Mouse (Mus musculus) midbrain, embryonic 10.5 days (tissue): ENCODE data around the gene Katna1. TPM values are rescaled to one million over a fixed set of nuclear protein-coding genes. Genes with fewer than 3 reads are reported as not detected.

ENCODE experiments used
- DNase-seq: peaks from one replicate; pipeline ENCODE4 v3.0.0-alpha.2; 2017; ENCODE audit warnings: low spot score
- H3K27ac ChIP-seq: fragments of 300-500 bp; sonication (generic); replicated peaks from 2 replicates; pipeline ENCODE4 v1.5.1; 2016; ENCODE audit warnings: mild to moderate bottlenecking
- H3K27me3 ChIP-seq: fragments of 300-500 bp; sonication (generic); 2 replicates; pipeline ENCODE4 v1.6.1; 2016; ENCODE audit warnings: low read depth, mild to moderate bottlenecking; ENCODE audit not compliant: poor library complexity, severe bottlenecking
- H3K36me3 ChIP-seq: fragments of 300-500 bp; sonication (generic); 2 replicates; pipeline ENCODE4 v1.6.1; 2016; ENCODE audit warnings: mild to moderate bottlenecking, moderate library complexity
- H3K4me1 ChIP-seq: fragments of 300-500 bp; sonication (generic); 2 replicates; pipeline ENCODE4 v1.6.1; 2016
- H3K4me3 ChIP-seq: fragments of 300-500 bp; sonication (generic); 2 replicates; pipeline ENCODE4 v1.5.1; 2016; ENCODE audit warnings: mild to moderate bottlenecking, moderate library complexity
- H3K9me3 ChIP-seq: fragments of 300-500 bp; sonication (generic); replicated peaks from 2 replicates; pipeline ENCODE4 v1.6.1; 2016; ENCODE audit warnings: mild to moderate bottlenecking
- WGBS: fragments of 180-500 bp; shearing (Covaris S2); methylation state at CpG from one replicate; pipeline ENCODE4 v1.1.7; 2016; 5-methylcytosine and 5-hydroxymethylcytosine counted together
- polyA plus RNA-seq: library from polyadenylated mRNA; unstranded; fragments of >200 nt; fragmentation: Nextera tagmentation; extraction: Ambion mirVana; gene quantifications from 2 replicates; pipeline ENCODE4 v1.2.1, GENCODE M21; 2016

The Katna1 gene
- polyA plus RNA-seq, result 66.9 and 68.4 TPM in 2 replicates

GRCm38 (mm10) chr10:7725751-7726500 lies at the start of gene Katna1:
Gene Katna1, plus strand, starts transcription at chr10:7726000.
- Histone ChIP-seq H3K4me3 (peak within 1 kb of the TSS; percentile 88), H3K9me3 (no peaks in the 10 kb centered on the region), H3K36me3 (no peaks in the 10 kb centered on the region), H3K27me3 (no peaks in the 10 kb centered on the region), H3K4me1 (peaks cover 17% of the 10 kb centered on the region), H3K27ac (peak within 1 kb of the TSS; percentile 89)
- DNase-seq, result peak; percentile 95
- under 1% methylated on average over 49 of the region's 49 CpGs for WGBS

- H3K27ac ChIP-seq, result peak within 1 kb of the TSS; percentile 99
Measured at GRCm38 (mm10) chr10:7680731-7681301, 45.0 kb upstream of the Katna1 start, which contains the start of the genes Pcmt1 and Lats1. Gene Pcmt1, minus strand, starts transcription at chr10:7681136. Gene Lats1, plus strand, starts transcription at chr10:7681214.

GRCm38 (mm10) chr10:7681343-7682025 lies 44.3 kb upstream of the Katna1 start:
- no peaks in the 10 kb centered on the region for H3K9me3 ChIP-seq
- peak; percentile 80 for DNase-seq
- H3K4me3 ChIP-seq, result peak overlapping the region; percentile 100
- WGBS, result under 1% methylated on average over 64 of the region's 64 CpGs
- H3K27me3 ChIP-seq, result no peaks in the 10 kb centered on the region
- peak overlapping the region; percentile 99 for H3K27ac ChIP-seq
- peaks cover 49% of the 10 kb centered on the region for H3K36me3 ChIP-seq
- H3K4me1 ChIP-seq, result peaks cover 30% of the 10 kb centered on the region

More at GRCm38 (mm10) chr10:7680731-7681301, 45.0 kb upstream of the Katna1 start, which contains the start of the genes Pcmt1 and Lats1:
- under 1% methylated on average over 65 of the region's 65 CpGs for WGBS
- peak; percentile 92 for DNase-seq
- H3K27me3 ChIP-seq, result no peaks in the 10 kb centered on the region
- peaks cover 30% of the 10 kb centered on the region for H3K4me1 ChIP-seq
- no peaks in the 10 kb centered on the region for H3K9me3 ChIP-seq
- H3K36me3 ChIP-seq, result peaks cover 49% of the 10 kb centered on the region
- peak within 1 kb of the TSS; percentile 100 for H3K4me3 ChIP-seq

GRCm38 (mm10) chr10:7682249-7682648 lies 43.6 kb upstream of the Katna1 start:
- Histone ChIP-seq H3K9me3 (no peaks in the 10 kb centered on the region), H3K27ac (no peak overlapping the region), H3K27me3 (no peaks in the 10 kb centered on the region), H3K4me1 (peaks cover 30% of the 10 kb centered on the region), H3K36me3 (peaks cover 49% of the 10 kb centered on the region), H3K4me3 (peak overlapping the region; percentile 100)
- 75% methylated on average over 3 of the region's 3 CpGs for WGBS
- DNase-seq, result no peak

GRCm38 (mm10) chr10:7686902-7687301 lies 38.9 kb upstream of the Katna1 start:
- WGBS, result 94% methylated on average over 6 of the region's 6 CpGs
- Histone ChIP-seq H3K27ac (no peak overlapping the region), H3K27me3 (no peaks in the 10 kb centered on the region), H3K4me1 (peaks cover 14% of the 10 kb centered on the region), H3K36me3 (peaks cover 38% of the 10 kb centered on the region), H3K4me3 (no peak overlapping the region), H3K9me3 (no peaks in the 10 kb centered on the region)
- DNase-seq, result no peak

GRCm38 (mm10) chr10:7695286-7695685 lies 30.5 kb upstream of the Katna1 start:
- H3K27ac ChIP-seq, result no peak overlapping the region
- DNase-seq, result no peak
- H3K36me3 ChIP-seq, result peaks cover 92% of the 10 kb centered on the region
- no peak overlapping the region for H3K4me3 ChIP-seq
- no peaks in the 10 kb centered on the region for H3K4me1 ChIP-seq
- H3K27me3 ChIP-seq, result no peaks in the 10 kb centered on the region
- no peaks in the 10 kb centered on the region for H3K9me3 ChIP-seq

- H3K4me3 ChIP-seq, result no peak overlapping the region
- H3K27me3 ChIP-seq, result no peaks in the 10 kb centered on the region
- H3K27ac ChIP-seq, result no peak overlapping the region
- DNase-seq, result no peak
- peaks cover 98% of the 10 kb centered on the region for H3K36me3 ChIP-seq
- H3K9me3 ChIP-seq, result no peaks in the 10 kb centered on the region
- H3K4me1 ChIP-seq, result no peaks in the 10 kb centered on the region
- WGBS, result 92% methylated on average over 3 of the region's 3 CpGs
Measured at GRCm38 (mm10) chr10:7700120-7700519, 25.7 kb upstream of the Katna1 start.

GRCm38 (mm10) chr10:7702586-7702985 lies 23.2 kb upstream of the Katna1 start:
- Histone ChIP-seq H3K27me3 (no peaks in the 10 kb centered on the region), H3K9me3 (no peaks in the 10 kb centered on the region), H3K4me3 (no peak overlapping the region), H3K27ac (no peak overlapping the region), H3K4me1 (no peaks in the 10 kb centered on the region), H3K36me3 (peaks cover 97% of the 10 kb centered on the region)
- WGBS, result 95% methylated on average over 6 of the region's 6 CpGs
- DNase-seq, result no peak

- no peak overlapping the region for H3K4me3 ChIP-seq
- no peak for DNase-seq
- H3K27ac ChIP-seq, result no peak overlapping the region
- no peaks in the 10 kb centered on the region for H3K27me3 ChIP-seq
- peaks cover 98% of the 10 kb centered on the region for H3K36me3 ChIP-seq
- no peaks in the 10 kb centered on the region for H3K9me3 ChIP-seq
- no peaks in the 10 kb centered on the region for H3K4me1 ChIP-seq
- 87% methylated on average over 5 of the region's 5 CpGs for WGBS
Measured at GRCm38 (mm10) chr10:7710121-7710520, 15.7 kb upstream of the Katna1 start.

- Histone ChIP-seq H3K36me3 (peaks cover 86% of the 10 kb centered on the region), H3K27ac (no peak overlapping the region), H3K27me3 (no peaks in the 10 kb centered on the region), H3K9me3 (no peaks in the 10 kb centered on the region), H3K4me3 (no peak overlapping the region), H3K4me1 (no peaks in the 10 kb centered on the region)
- no peak for DNase-seq
- WGBS, result 93% methylated on average over 13 of the region's 13 CpGs
Measured at GRCm38 (mm10) chr10:7712506-7712905, 13.3 kb upstream of the Katna1 start.

- H3K4me3 ChIP-seq, result no peak overlapping the region
- no peaks in the 10 kb centered on the region for H3K27me3 ChIP-seq
- no peaks in the 10 kb centered on the region for H3K4me1 ChIP-seq
- WGBS, result 78% methylated on average over 7 of the region's 7 CpGs
- H3K27ac ChIP-seq, result no peak overlapping the region
- H3K36me3 ChIP-seq, result peaks cover 61% of the 10 kb centered on the region
- H3K9me3 ChIP-seq, result no peaks in the 10 kb centered on the region
- DNase-seq, result no peak
Measured at GRCm38 (mm10) chr10:7715056-7715455, 10.7 kb upstream of the Katna1 start.

GRCm38 (mm10) chr10:7726501-7726812 lies 657 bp downstream of the Katna1 start:
- Histone ChIP-seq H3K9me3 (no peaks in the 10 kb centered on the region), H3K36me3 (no peaks in the 10 kb centered on the region), H3K27ac (peak overlapping the region; percentile 89), H3K27me3 (no peaks in the 10 kb centered on the region), H3K4me3 (peak overlapping the region; percentile 88), H3K4me1 (peaks cover 17% of the 10 kb centered on the region)
- under 1% methylated on average over 8 of the region's 8 CpGs for WGBS
- DNase-seq, result peak; percentile 14

- Histone ChIP-seq H3K4me3 (peak overlapping the region; percentile 88), H3K27ac (peak overlapping the region; percentile 89; the same call in 1 of the 2 replicates), H3K4me1 (peaks cover 17% of the 10 kb centered on the region), H3K27me3 (no peaks in the 10 kb centered on the region), H3K9me3 (no peaks in the 10 kb centered on the region), H3K36me3 (no peaks in the 10 kb centered on the region)
- no peak for DNase-seq
- WGBS, result 30% methylated on average over 3 of the region's 3 CpGs
Measured at GRCm38 (mm10) chr10:7727011-7727410, 1.2 kb downstream of the Katna1 start.
